Mouse (Mus musculus): ENCODE results near the gene Rbm8a2. TPM values are rescaled to one million over a fixed set of nuclear protein-coding genes. Genes with fewer than 3 reads are reported as not detected.

The Rbm8a2 gene
- polyA plus RNA-seq (2017; shearing (Covaris generic)) = 1.8 TPM

GRCm38 (mm10) chr1:175979014-175979413 lies at the start of gene Rbm8a2:
TSS of gene Rbm8a2 (minus strand) at chr1:175979114.

Other genes starting within 250 kb of the Rbm8a2 start
- gene Exo1, start 98.5 kb downstream of the Rbm8a2 start, polyA plus RNA-seq (2017; shearing (Covaris generic)) = 5.3 TPM
- gene Gm38100, start 58.8 kb downstream of the Rbm8a2 start, polyA plus RNA-seq (2017; shearing (Covaris generic)) = not detected

All from CD4-positive, CD25-positive, alpha-beta regulatory T cell, adult 9 weeks (primary cell).